Mouse (Mus musculus) lung, adult 2 months (tissue): ENCODE results near the gene Dnah12.

ENCODE experiments used
- CTCF ChIP-seq: fragments of 200-500 bp; IDR thresholded peaks from 2 replicates; pipeline ENCODE4 v1.5.1; 2011; ENCODE audit warnings: mild to moderate bottlenecking, low read length, control low read depth; ENCODE audit not compliant: insufficient read depth
- POLR2A ChIP-seq: fragments of 200-500 bp; IDR thresholded peaks from 2 replicates; pipeline ENCODE4 v1.6.1; 2011; ENCODE audit warnings: low read depth, mild to moderate bottlenecking, control low read depth, low read length, borderline replicate concordance; ENCODE audit errors: extremely low read depth

GRCm38 (mm10) chr14:26645989-26646650, 47.0 kb upstream of the Dnah12 start:
- TF ChIP-seq POLR2A (no peak), CTCF (no peak)
